Mouse (Mus musculus) kidney, embryonic 16.5 days (tissue): ENCODE results near the gene Celf1. TPM values are rescaled to one million over a fixed set of nuclear protein-coding genes. Genes with fewer than 3 reads are reported as not detected.
A peak's percentile ranks its signal among the peaks of the same experiment; 100 is the strongest.

Experiments used
- ATAC-seq: fragments of 200-750 bp; cut with Nextera tagmentation; 2 replicates; pipeline ENCODE4 v1.8.0; 2017; ENCODE audit warnings: moderate TSS enrichment; ENCODE audit not compliant: low FRiP score, low TSS enrichment
- H3K27ac ChIP-seq: fragments of 300-500 bp; sonication (generic); 2 replicates; pipeline ENCODE4 v1.5.1; 2014; ENCODE audit warnings: low read length
- H3K27me3 ChIP-seq: fragments of 300-500 bp; sonication (generic); 2 replicates; pipeline ENCODE4 v1.6.1; 2014; ENCODE audit warnings: low read length, control low read depth, mixed read lengths; ENCODE audit not compliant: insufficient read depth
- H3K36me3 ChIP-seq: fragments of 300-500 bp; sonication (generic); 2 replicates; pipeline ENCODE4 v1.6.1; 2014; ENCODE audit warnings: low read length, control low read depth, mixed read lengths; ENCODE audit not compliant: insufficient read depth
- H3K4me1 ChIP-seq: fragments of 300-500 bp; sonication (generic); 2 replicates; pipeline ENCODE4 v1.6.1; 2014; ENCODE audit warnings: low read length, control low read depth, mixed read lengths; ENCODE audit not compliant: insufficient read depth
- H3K4me2 ChIP-seq: fragments of 300-500 bp; sonication (generic); replicated peaks from 2 replicates; pipeline ENCODE4 v1.6.1; 2014; ENCODE audit warnings: low read depth, low read length
- H3K4me3 ChIP-seq: fragments of 300-500 bp; sonication (generic); 2 replicates; pipeline ENCODE4 v1.5.1; 2014; ENCODE audit warnings: mild to moderate bottlenecking, low read length
- H3K9ac ChIP-seq: fragments of 300-500 bp; sonication (generic); replicated peaks from 2 replicates; pipeline ENCODE4 v1.6.1; 2014; ENCODE audit warnings: low read length
- H3K9me3 ChIP-seq: fragments of 300-500 bp; sonication (generic); 2 replicates; pipeline ENCODE4 v1.6.1; 2016; ENCODE audit warnings: low read length, control low read depth
- WGBS: fragments of 180-500 bp; shearing (Covaris S2); extraction: QIAGEN DNeasy Blood & Tissue Kit; methylation state at CpG from one replicate; pipeline ENCODE4 v1.1.7; 2014; 5-methylcytosine and 5-hydroxymethylcytosine counted together
- polyA plus RNA-seq: library from polyadenylated mRNA; unstranded; fragments of >200 nt; fragmentation: Nextera tagmentation; extraction: Ambion mirVana; gene quantifications from 2 replicates; pipeline ENCODE4 v1.2.1, GENCODE M21; 2015

Celf1 gene
- polyA plus RNA-seq, 1 experiment from 2014 or later, result 107 TPM

DNA sequence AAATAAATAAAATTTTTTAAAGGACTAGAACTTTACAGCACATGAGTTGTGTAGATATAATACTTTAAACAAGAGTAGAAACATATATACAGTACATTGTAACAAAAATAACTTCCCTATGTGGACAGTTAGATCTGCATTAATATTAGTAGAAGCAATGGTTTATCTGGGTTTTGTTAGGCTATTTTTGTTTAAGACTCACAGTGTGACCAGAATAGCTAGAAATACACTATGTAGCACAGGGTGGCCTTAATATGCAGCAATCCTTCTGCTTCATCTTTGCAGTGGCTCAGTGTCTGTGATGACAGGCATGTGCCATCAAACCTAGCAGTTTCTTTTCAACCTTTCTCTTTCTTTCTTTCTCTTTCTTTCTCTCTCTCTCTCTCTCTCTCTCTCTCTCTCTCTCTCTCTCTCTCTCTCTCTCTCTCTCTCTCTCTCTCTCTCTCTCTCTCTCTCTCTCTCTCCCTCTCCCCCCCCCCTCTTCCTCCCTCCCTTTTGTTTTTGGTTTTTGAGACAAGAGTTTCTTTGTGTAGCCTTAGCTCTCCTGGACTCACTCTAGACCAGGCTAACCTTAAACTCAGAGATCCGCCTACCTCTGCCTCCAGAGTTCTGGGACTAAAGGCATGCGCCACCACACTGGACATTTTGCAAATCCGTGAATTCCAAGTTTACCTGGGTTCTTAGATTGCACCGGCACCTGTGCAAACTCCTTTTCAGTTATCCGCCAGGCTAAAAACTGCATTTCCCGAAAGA lies 113.2 kb downstream of the Celf1 start:
- Histone ChIP-seq H3K4me3 (peak overlapping the region; percentile 74), H3K4me2 (peak overlapping the region; percentile 60), H3K27me3 (no peaks in the 10 kb centered on the region), H3K9ac (peak overlapping the region; percentile 71), H3K9me3 (no peaks in the 10 kb centered on the region), H3K27ac (no peak overlapping the region), H3K4me1 (peaks cover 8% of the 10 kb centered on the region), H3K36me3 (peaks cover 31% of the 10 kb centered on the region)
- WGBS, result 0% methylated on average over 6 of the region's 6 CpGs
- ATAC-seq, result peak; percentile 63

DNA sequence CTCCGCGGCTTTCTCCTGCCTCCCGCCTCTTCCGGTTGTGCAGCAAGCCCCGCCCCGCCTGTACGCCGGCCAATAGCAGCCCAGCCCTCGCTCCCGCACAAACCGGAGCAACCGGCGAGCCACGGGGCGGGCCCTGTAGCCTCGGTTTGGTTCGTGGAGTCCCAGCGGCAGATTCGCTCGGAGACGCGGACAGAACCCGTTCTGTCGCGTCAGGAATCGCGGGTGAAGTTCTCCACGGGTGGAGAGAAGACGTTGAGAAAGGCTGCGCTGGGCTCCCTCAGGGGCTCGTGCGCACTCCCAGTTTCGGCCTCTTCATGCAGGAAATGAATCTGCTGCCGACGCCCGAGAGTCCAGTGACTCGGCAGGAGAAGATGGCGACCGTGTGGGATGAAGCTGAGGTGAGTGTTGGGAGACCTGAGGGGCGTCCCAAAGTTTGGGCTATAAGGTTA lies 113.8 kb downstream of the Celf1 start, which contains the start of gene Psmc3:
Gene Psmc3 (plus strand): TSS at position 76 of the 449 bp plus-strand sequence.
- peak within 1 kb of the TSS; percentile 74 for H3K4me3 ChIP-seq
- ATAC-seq, result peak; percentile 98
- H3K9ac ChIP-seq, result peak within 1 kb of the TSS; percentile 93
- H3K4me1 ChIP-seq, result peaks cover 8% of the 10 kb centered on the region
- 0% methylated on average over 40 of the region's 40 CpGs for WGBS
- H3K27ac ChIP-seq, result peak within 1 kb of the TSS; percentile 83
- H3K27me3 ChIP-seq, result no peaks in the 10 kb centered on the region
- H3K4me2 ChIP-seq, result peak within 1 kb of the TSS; percentile 98
- H3K36me3 ChIP-seq, result peaks cover 37% of the 10 kb centered on the region
- H3K9me3 ChIP-seq, result no peaks in the 10 kb centered on the region

DNA sequence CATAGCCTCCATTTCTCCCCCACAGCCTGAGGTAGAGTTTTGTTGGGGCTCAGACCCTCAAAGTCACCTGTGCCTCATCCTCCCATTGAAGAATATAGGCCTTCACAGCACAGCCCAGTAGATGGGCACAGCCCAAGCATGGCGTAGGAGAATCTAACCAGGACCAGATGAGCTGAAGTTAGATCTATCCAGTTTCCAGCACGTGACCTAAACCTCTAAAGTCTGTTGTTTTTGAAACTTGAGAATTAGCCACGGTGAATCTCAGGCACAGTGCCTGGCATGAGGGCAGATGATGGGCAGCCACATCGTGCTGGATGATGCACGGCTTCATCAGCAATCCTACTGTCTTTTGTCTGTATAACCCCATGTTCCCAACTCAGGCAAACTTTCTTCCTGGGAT lies 118.3 kb downstream of the Celf1 start:
- ATAC-seq, result no peak
- no peak overlapping the region for H3K4me3 ChIP-seq
- H3K4me2 ChIP-seq, result no peak overlapping the region
- 60% methylated on average over 5 of the region's 5 CpGs for WGBS
- no peak overlapping the region for H3K27ac ChIP-seq
- H3K27me3 ChIP-seq, result no peaks in the 10 kb centered on the region
- no peak overlapping the region for H3K9ac ChIP-seq
- H3K4me1 ChIP-seq, result peaks cover 13% of the 10 kb centered on the region
- H3K9me3 ChIP-seq, result no peaks in the 10 kb centered on the region
- peaks cover 74% of the 10 kb centered on the region for H3K36me3 ChIP-seq

DNA sequence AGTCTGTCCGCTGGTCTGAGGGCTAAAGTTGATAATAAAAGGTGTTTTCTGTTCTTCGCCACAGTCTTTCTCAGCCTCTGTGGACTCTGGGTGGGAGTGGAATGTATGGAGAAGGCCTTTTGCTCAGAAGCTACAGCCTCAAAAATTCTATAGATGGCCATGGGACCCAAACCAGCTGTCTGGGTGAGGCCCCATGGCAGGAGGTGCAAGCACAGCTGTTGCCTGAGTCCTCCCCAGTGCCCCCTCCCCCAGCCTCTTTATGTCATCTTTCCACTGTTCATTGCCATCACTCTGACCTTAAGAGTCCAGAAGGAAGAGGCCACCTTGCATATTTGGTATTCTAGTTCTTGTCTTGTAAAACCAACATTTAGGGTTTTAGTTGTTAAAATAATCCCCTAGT lies 119.2 kb downstream of the Celf1 start:
- no peak overlapping the region for H3K4me3 ChIP-seq
- ATAC-seq, result no peak
- H3K9ac ChIP-seq, result no peak overlapping the region
- no peaks in the 10 kb centered on the region for H3K27me3 ChIP-seq
- no peak overlapping the region for H3K4me2 ChIP-seq
- peaks cover 83% of the 10 kb centered on the region for H3K36me3 ChIP-seq
- H3K9me3 ChIP-seq, result no peaks in the 10 kb centered on the region
- 94% methylated on average over 2 of the region's 2 CpGs for WGBS
- H3K27ac ChIP-seq, result no peak overlapping the region
- H3K4me1 ChIP-seq, result peaks cover 13% of the 10 kb centered on the region

DNA sequence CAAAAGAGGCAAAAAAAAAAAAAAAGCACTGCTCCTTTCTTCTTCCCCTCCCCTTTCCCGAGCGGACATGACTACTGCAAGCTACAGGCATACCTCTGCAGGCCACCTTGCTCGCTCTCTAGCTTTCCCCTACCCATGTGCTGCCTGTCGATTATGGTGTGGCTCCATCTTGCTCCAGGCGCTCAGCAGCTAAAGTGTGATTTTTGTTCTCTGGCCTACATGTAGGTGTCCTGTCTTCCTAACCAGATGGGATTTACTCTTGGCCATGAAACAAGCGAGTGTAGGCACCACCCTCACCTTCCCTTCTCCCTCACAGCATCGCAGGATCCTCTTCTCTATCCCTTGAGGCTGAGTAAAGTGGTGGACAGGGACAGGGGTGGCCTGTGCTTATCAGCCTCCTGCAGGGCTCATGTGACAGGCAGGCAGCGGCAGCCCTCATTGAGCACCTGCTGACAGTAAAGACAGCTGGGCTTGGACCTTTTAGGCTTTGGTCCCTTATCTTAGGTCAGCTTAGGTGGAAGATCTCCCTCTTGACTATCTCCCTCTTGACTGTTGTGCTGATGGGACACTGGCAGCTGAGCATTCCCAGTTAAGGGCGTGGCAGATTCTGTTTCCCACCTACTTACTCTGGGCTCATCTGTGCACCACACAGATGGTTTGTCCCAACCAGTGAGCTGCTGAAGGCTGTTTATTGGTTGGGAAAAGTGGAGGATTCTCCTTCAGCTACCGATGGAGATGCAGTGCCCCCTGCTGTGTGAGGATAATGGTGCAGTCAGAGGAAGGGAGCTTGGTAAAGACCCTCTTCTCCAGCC lies 120.6 kb downstream of the Celf1 start:
- Histone ChIP-seq H3K9ac (no peak overlapping the region), H3K4me1 (0 out of 2 replicates have a peak, but pooled peaks cover 5% of the 10 kb centered on the region), H3K27ac (no peak overlapping the region), H3K9me3 (no peaks in the 10 kb centered on the region), H3K27me3 (no peaks in the 10 kb centered on the region), H3K4me3 (no peak overlapping the region), H3K4me2 (no peak overlapping the region), H3K36me3 (peaks cover 85% of the 10 kb centered on the region)
- WGBS, result 82% methylated on average over 10 of the region's 10 CpGs
- ATAC-seq, result peak; percentile 10; the same call in 1 of the 2 replicates

DNA sequence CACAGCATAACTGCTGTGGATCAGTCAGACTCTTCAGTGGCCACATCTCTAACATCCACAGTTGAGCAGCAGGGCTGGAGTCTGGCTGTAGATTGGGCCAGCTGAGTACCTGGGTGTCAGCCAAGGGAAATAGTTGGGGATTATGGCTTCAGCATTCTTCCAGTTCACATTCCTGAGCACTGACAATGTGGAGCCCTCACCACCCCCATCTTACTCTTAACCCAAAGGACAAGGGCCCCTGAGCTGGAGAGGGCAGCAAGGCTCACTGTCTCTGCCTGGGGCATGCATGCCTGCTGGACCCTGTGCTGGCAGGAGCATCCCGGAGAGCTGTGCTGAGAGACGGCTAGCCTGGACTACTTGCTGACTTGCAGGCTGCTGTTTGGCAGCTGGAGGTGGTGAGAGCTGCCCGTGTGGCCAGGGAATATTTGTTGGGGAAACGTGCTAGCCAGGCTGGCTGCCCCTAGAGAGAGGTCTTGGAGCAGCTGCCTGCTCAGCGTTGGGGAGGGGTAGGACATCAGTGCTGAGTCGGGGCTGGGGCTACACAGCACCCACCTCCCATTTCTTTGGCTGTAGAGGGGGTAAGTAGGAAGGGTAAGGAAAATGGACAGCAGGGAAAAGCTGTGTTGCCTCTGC lies 121.8 kb downstream of the Celf1 start:
- no peaks in the 10 kb centered on the region for H3K9me3 ChIP-seq
- H3K27me3 ChIP-seq, result no peaks in the 10 kb centered on the region
- peaks cover 81% of the 10 kb centered on the region for H3K36me3 ChIP-seq
- peak; percentile 26; the same call in 1 of the 2 replicates for ATAC-seq
- H3K4me1 ChIP-seq, result 0 out of 2 replicates have a peak, but pooled peaks cover 5% of the 10 kb centered on the region
- no peak overlapping the region for H3K4me3 ChIP-seq
- H3K9ac ChIP-seq, result no peak overlapping the region
- 72% methylated on average over 6 of the region's 6 CpGs for WGBS
- peak overlapping the region; percentile 75; the same call in 1 of the 2 replicates for H3K27ac ChIP-seq
- no peak overlapping the region for H3K4me2 ChIP-seq

DNA sequence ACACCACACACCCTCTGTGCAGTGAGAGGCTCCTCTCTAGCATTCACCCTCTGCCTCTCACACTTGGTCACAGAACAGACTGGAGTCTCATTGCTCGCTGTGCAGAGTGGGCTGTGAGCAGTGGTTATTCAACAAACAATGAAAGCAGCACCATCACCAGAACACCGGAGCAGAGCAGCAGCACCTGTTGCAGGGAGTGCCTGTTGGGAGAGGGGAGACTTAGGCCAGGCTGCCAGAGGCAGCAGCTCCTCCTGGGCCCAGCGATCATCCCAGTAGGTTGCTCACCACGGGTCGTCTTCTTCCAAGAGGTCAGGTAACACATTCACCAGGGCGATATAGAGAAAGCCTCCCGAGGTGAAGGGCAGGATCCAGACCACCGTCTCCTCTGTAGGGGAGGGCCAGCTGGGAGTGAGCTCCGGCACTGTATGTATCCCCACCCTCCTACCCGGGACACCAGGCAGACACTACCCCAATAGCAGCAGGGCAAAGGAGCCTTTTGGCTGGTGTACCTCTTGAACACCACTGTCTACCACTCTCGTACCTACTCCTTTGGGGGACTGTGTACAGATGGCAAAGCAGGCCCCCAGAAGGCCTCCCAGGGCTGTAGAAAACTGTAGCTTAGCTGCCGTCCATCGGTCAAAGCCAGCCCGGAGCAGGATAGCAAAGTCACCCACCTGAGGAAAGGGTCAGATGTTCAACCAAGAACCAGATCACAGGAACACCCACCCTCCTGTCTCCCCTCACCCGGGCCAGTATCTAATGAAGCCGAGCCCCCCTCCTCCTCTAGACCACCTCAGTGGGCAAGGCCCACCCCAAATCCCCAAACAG lies 122.8 kb downstream of the Celf1 start:
- H3K27ac ChIP-seq, result no peak overlapping the region; the same call in 1 of the 2 replicates
- 89% methylated on average over 16 of the region's 16 CpGs for WGBS
- H3K9me3 ChIP-seq, result no peaks in the 10 kb centered on the region
- peaks cover 73% of the 10 kb centered on the region for H3K36me3 ChIP-seq
- H3K9ac ChIP-seq, result no peak overlapping the region
- H3K4me3 ChIP-seq, result no peak overlapping the region
- H3K27me3 ChIP-seq, result no peaks in the 10 kb centered on the region
- no peak for ATAC-seq
- H3K4me1 ChIP-seq, result 0 out of 2 replicates have a peak, but pooled peaks cover 5% of the 10 kb centered on the region
- no peak overlapping the region for H3K4me2 ChIP-seq

DNA sequence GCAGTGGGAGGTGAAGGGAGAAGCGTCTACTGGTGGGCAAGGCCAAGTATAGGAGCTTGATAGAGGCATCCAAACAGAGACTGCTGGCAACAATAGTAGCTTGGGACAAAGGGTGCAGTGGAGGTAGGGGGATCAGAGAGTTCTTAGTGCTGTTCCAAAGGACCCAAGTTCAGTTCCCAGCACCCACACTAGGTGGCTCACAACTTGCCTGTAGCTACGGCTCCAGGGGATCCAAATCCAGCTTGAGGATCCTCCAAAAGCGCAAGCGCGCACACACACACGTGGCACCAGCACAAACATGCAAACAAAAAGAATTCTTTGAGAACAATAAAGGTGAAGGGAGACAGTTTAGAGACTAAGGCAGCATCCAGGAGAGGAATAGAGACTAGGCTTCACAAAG lies 124.0 kb downstream of the Celf1 start:
- 82% methylated on average over 6 of the region's 6 CpGs for WGBS
- no peak for ATAC-seq
- Histone ChIP-seq H3K27me3 (no peaks in the 10 kb centered on the region), H3K4me2 (no peak overlapping the region), H3K27ac (no peak overlapping the region), H3K4me3 (no peak overlapping the region), H3K9me3 (no peaks in the 10 kb centered on the region), H3K4me1 (peaks cover 15% of the 10 kb centered on the region), H3K9ac (no peak overlapping the region), H3K36me3 (peaks cover 61% of the 10 kb centered on the region)

DNA sequence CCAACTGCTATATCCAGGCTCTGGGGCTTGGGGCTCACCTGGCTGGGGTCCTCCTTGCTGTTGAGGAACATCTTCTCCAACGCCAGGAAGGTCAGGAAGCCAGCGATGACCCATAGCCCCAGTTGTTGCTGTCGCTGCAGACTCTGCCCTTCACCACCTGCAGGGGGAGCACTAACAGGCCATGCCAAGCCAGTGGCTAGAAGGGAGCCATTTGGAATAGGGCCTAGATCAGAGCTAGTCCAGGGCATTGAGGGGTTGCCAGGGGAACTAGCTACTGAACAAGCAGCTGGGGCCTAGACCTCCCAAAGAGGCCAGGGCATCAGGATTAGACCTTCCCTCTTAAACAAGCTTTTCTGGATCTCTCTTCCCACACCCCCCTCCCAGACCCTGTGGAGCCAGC lies 125.4 kb downstream of the Celf1 start:
- Histone ChIP-seq H3K27me3 (no peaks in the 10 kb centered on the region), H3K4me1 (peaks cover 17% of the 10 kb centered on the region), H3K4me2 (no peak overlapping the region), H3K9me3 (no peaks in the 10 kb centered on the region), H3K36me3 (peaks cover 50% of the 10 kb centered on the region), H3K9ac (no peak overlapping the region), H3K27ac (no peak overlapping the region), H3K4me3 (no peak overlapping the region)
- no peak for ATAC-seq
- 46% methylated on average over 3 of the region's 3 CpGs for WGBS
